Mouse (Mus musculus) cerebellum, postnatal 14 days (tissue): ENCODE measurements around the gene Foxn3.

ENCODE experiments used
- DNase-seq, 2 experiments: peaks; one replicate each; pipeline ENCODE4 v3.0.0; 2021; ENCODE audit warnings: mixed read lengths in 2 of 2

The Foxn3 gene

DNA sequence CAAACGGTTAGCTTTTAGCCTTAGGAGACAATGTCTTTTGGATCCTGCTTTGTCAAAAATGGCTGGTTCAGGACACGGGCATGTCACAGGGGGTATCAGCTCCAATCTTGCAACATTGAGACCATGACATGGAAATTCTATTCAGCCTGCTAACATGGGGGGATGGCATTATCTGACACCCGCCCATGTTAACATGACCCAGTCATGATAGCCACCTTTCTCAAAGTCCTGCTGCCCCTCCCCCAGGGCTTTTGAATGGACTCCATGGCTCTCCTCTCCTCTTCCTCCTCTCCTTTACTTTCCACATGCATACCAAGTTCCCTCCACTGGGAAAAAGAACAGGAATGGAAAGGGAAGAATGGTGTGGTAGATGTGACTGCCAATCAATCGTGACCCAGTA, 43.5 kb downstream of the Foxn3 start:
- no peak for DNase-seq

DNA sequence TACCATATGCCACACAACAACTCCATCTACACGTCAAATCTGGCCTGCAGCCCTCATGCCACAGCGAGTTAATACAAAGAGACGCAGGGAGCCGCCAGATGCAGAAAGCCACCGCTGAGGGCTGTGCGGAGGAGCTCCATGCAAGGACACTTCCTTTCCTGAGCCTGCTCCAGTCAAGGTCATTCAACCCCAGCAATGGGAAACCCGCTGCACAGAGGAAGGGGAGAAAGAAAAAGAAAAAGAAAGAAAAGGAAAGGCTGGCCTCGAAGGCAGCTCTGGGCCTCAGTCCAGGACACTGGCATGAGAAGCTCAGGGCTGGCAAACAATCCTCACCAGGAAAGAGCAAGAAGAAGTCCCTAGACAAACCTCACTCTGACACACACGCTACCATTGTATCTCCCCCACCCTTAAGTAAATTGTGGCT, 44.2 kb downstream of the Foxn3 start:
- peak; percentile 63 to 68 for DNase-seq

DNA sequence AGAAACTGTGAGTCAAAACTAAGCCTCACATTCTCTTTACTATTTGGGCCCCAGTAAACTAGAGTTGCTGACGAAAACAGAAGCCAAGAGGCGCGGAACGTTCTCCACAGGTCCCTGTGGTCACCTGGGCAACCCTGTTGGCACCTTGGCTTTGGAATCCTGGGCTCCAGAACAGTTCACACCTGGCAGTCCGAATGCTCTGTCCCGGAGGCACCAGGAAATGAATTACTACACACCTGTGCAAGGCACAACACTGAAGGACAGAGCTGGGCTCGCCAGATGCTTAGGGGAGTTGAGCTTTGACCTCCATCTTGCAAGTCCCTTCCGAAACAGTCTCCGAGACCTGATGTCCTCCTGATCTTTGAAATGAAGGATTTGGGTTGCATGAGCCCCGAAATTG, 44.7 kb downstream of the Foxn3 start:
- DNase-seq, result no peak

DNA sequence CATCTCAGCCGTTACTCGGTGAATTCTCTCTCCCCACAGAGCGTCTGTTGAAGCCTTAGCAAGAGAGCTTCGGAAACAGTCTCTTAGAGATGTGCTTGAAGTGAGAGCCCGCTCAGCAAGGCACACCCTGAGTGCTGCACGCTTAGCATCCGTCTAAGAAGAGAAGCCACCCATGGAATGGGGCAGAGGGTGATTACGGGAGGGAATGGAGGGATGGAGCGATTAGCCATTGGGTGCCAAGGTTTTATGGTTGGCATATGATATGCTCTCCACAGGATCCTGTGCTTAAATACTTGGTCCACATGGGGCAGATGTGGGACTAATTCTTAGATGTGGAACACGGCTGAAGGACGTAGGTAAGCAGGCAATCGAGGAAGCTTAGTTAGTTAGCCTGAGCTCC, 45.3 kb downstream of the Foxn3 start:
- DNase-seq, result no peak

DNA sequence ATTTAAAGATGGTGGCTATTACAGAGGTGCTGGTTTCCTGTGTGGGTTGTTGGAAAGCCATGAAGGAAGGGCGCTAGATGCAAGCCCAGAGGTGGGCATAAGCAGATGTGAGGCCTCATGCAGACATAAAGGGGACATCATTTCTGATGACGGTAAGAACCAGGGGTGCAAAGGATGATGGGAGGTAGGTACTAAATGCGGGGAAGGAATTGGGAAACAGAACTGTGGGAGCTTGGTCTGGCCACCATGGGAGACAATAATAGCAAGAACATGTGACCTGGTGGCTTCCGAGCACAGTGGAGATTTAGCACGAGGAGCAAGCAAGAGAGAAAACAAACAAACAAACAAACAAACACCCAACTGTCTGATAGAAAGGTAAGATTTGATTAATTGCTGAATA, 46.1 kb downstream of the Foxn3 start:
- no peak for DNase-seq

DNA sequence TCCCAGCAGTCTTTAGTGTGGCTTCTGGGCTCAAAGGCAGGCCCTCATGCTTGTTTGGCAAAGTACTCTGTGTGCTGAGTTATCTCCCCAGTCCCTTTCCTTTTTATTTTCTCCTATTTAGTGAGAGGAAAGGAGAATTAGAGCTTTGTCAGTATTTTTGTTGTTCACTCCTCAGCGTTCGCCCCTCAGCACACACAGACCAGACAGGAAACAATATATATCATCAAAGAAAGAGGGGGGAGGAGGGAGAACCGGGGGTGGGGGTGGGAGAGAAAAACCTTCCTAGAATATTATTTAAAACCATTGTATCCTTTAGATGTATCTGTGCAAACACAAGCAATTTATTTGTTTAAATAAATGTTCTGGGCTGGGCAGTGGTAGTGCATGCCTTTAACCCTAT, 47.9 kb downstream of the Foxn3 start:
- no peak for DNase-seq

DNA sequence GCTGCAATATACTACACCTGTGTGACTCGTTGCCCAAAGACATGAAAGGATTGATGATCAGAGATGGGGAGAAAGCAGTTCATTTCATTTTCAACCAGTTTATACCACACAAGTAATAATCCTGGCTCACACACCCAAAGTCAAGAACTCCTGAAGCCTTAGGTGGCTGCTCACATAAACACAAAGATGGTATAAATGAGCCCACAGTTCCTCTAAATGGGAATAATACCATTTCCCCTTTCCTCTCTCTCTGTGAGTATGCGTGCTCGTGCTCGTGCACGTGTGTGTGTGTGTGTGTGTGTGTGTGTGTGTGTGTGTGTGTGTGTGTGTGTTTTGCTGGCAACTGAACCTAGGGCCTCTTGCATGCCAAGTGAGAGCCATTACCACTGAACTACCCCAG, 51.7 kb downstream of the Foxn3 start:
- no peak for DNase-seq

DNA sequence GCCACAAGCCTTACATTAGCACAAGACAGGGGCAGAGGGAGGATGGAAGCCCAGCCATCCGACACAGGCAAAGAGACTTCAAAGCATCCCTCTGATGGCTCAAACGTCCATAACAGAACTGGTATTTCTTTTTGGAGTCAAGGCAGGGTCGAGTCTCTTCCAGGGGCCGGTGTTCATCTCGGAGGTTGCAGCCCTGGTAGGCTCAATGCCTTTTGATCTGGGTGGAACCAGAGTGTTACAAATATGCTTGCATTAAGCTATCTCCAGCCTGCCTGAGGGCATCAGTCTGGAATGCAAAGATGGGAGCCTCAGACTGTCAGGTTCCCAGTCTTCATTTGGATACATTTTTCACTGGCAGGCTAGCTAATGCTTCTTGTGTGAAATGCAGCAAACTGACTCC, 52.6 kb downstream of the Foxn3 start:
- no peak for DNase-seq

DNA sequence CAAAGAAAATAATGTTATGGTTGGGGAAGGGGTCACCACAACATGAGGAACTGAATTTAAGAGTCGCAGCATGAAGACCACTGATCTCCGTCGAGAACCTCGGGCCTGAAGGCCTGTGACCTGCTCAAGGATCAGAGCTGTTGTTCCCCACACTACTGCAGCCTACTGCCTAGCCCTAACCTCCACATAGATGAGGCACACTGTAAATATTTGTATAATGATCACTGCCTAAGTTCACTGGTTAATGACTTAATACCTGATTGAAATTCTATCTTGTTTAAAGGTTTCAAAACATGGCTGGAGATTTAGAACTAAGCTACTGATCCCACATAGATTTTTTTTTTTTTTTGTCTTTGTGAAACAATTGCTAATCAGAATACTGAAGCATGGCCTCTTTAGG, 61.2 kb downstream of the Foxn3 start:
- no peak for DNase-seq

DNA sequence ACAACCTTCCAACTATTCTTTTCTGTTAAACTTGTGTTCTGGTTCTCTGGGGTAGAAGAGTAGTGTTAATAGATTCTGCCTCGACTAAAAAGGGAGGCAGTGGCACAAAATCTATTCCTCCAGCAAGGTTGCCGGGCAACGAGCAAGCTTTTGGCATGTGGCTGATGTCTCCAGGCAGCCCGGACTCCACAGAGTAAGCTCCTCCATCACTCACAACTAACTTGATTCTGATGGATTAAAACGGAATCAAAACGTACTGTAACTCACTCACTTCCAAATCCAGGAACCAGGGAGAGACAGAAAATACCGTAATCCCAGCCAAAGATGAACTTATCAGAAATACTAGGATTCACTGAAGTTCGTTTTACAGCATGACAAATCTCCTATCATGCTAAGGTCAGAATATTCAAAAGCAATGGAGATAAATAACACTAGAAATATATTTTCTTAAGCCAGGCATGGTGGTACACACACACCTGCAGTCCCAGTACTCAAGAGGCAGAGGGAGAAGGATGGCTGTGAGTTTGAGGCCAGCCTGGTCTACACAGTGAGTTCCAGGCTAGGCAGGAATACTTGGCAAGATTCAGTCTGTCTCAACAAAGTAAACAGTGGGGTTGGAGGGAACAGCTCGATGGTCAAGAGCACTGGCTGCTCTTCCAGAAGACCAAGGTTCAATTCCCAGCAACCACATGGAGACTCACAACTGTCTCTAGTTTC, 64.2 kb downstream of the Foxn3 start:
- peak; percentile 42 to 59 for DNase-seq

DNA sequence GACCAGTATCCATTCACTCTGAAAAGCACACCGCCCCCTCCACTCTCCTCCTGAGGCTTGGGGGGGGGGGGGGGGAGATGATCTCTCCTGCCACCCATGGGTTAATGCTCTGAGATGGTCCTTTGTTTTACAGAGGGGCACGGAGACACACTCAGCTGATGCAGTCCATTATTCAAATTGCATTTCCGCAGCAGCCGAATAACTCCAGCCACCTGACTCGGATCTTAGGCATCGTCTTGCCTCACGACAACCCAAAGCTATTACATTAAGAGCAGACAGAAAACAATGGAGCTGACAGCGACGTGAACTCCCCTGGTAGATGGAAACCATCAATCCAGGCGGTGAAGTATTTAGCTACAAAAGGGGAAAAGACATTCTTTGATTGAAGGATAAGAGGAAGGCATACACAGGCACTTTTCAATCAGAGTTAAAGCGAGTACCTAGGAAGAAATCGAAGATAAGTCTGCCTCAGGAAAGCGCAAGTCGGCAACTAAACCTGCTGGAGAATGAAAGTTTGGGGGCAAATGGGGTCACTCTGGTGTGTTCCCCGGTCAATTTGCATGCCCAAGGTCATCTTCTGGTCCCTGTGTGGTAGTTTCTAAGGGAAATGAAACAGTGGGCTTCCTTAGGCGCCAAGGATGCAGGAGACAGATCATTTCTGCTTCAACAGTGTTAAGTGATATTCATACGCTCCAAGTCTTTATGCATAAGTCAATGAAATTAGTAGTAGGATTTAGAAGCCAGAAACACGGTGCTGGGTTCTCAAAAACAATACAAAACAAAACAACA, 65.0 kb downstream of the Foxn3 start:
- no peak for DNase-seq

DNA sequence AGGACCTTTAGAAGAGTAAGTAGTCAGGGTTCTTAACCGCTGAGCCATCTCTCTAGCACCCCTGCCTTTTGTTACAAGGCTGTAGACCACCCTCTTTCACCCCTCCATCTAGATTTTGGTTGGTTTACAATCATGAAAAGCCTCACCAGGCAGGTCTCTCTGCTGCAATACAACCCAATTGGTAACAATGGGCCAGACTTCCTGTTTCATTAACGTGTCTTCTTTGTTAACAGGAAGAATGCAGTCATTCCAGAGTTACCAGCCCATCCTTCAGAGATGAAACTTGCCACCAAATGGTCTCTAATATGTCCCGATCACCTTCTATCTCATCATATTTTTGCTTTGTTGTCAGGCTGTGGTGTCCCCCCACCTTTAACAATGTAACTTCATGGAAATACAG, 66.4 kb downstream of the Foxn3 start:
- no peak for DNase-seq

DNA sequence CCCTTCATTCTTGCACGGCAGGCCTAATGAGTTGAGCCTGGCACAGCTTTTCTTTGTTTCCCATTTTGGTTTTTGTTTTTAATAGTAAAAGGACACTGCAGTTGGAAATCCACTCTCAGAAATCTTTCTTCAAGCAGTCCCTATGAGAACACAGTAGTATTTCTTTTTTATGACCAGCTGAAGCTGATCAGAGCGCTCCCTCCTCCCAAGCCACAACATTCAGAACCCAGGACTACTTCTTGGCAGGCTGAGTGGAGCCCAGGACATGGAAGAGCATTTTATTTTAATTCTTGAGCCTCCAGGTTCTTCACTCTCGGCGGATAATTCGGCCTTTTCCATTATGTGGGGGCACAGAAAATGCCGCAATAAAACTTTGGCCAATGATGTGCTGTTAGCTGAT, 73.2 kb downstream of the Foxn3 start:
- no peak for DNase-seq

DNA sequence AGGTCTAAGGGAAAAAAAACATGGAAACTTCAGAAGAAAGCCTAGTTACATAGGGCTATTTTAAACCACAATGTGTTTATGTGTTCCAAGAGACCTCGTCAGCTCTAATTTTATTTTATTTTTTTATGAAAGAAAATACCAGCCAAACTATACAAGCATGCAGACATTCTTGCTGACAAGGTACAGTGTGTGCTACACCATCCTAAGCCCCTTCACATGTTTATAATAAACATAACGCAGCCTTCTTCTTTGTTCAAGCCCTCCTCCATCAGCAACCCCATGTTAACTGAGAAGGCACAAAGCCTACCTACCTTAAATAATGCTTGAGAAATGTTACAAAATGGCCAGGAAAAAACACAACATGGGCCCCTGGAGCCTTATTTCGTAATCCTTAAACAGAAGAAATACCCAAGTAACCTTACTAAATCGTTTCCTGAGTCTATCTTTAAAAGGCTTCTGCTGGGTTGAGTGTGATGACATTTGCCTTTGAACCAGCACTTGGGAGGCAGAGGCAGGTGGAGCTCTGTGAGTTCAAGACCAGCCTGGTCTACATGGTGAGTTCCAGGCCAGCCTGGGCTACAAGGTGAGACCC, 74.3 kb downstream of the Foxn3 start:
- no peak for DNase-seq

DNA sequence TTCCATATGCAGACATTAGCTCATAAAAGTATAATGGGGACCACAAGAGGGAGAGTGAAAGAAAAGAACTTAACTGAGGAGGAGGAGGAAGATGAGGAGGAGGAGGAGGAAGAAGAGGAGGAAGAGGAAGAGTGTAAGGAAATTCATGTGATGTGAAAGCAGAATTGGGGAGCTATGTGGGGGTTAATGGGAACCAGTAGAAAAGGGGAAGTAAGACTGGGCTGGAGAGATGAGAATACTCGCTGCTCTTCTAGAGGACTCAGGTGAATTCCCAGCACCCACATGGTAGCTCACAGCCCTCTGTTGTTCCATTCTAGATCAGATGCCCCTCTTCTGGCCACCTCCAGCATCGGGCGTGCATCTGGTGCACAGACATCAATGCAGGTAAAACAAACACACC, 83.0 kb downstream of the Foxn3 start:
- DNase-seq, result no peak

DNA sequence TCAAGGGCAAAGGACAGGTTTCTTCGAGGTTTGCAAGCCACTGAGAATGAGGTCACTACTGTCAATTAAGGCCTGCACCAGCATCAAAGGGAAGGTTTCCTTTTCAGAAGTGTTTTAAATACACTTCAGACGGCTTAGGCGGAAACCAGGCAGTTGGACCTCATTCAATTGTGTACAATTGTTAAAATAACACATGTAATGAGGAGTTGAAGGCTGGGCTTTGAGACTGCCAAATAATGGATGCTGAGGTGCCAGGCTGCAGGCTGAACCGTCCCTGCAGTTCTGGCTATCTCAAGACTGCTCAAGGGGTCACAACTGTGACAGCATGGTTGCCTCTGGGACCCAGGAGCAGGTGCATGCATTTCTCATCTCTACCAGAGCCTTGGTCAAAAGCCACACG, 89.2 kb downstream of the Foxn3 start:
- no peak for DNase-seq

DNA sequence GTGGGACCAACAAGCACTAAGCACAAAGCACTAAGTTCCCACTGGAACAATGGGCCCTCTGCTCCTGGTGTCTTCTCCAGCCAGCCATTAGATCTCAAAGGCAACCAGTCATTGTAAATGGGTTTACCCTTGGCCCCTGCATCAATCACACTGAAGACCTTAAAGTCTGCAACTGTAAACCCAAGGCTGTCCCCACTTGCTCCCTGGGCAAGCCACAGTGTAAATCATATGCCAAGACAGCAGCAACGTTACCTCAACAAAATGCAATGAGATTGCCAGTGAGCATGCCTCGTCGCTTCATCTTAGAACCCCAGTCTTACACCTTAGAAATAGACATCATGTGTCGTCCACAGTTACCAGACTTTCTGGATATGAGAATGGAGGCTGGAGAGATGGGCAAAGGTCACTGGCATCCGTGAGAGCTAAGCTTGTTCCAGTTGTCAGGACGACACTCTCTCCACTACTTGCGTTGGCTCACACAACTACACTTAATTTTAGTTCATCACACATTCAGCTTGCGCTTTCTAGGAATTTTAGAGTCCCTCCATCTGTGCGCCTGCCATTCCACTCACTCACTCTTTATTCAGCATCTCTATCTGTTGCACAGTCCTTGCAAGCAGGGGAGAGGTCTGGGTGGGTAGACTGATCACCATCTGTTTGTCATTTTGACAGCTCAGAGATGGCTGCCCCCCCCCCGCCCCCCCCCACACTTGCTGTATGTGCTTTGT, 89.8 kb downstream of the Foxn3 start:
- no peak for DNase-seq

DNA sequence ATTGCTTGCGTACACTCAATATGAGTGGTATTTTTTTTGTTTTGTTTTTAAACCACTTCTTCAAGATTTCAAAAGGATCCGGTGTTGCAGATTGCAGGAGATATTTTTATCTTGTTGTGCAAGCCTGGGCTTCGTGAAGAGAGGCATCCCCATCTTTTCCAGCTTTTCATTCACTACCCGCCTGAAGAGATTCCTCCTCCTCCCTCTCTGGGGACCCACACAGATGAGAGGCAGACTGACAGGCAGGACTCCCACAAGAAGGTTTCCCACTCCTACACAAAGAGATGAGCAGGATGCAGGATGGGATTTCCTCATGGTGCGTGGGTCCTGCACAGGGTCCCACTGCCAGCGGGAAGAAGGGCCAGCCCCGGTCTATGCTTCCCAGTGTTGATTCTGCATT, 92.0 kb downstream of the Foxn3 start:
- DNase-seq, result no peak

DNA sequence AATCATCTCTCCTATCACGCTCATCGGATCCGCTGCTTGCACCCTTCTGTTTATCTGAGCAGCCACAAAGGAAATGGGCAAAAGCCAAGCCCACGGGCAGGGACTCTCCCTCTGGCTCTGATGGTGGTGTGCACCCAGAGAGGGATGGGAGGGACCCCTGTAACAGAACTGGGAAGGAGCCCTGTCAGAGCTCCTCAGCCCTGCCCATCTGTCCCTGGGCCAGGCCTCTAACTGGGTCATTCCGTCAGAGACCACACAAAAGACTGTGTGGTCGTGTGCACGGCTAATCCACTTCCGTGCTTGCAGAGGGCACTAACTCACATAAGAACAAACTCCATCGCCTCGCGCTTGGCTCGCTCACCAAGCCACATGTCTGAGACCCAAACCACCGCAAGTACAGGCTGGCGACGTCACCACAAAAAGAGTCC, 95.5 kb downstream of the Foxn3 start:
- DNase-seq, result peak; percentile 67 to 73

DNA sequence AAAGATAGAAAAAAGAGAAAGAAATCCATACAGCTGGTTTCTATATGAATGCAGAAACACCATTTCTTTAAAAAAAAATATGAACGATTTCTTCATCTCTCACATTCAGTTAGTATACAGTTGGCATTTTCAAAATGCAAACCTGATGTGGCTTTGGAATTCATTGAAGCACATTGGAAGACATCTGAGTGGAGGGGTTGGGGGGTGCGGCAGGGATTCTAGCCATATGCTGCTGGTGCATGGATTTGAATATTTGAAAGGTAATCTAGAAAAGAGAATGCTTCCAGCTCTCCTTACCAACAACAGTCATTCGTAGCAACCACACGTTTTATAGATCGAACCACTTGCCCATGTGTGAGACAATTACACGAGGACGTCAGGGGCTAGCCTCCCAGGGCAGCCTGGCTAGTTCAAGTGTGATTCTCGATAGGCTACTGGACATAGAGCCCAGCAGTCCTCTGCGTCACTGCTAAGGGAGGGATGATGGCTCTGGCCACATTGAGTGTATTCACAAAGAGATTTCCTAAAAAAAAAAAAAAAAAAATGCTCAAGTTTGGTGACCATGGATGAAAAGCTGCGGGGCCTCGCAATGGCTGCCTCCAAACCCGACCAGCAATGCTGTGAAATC, 96.0 kb downstream of the Foxn3 start:
- no peak for DNase-seq

DNA sequence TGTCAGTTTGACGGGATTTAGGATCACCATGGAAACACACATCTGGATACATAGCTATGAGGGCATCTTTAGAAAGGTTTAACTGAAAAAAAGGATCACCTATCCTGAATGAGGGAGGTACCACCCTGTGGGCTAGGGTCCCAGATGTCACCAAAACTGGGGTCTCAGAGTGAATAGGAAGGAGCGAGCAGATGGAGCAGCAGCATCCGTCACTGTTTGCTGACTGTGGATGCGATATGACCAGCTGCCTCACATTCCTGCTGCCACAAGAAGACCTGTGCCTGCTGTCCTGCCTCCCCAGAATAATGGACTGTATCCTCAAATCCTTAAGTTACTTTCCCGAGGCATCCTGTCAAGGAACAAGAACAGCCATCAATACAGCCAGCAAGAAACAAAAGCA, 97.0 kb downstream of the Foxn3 start:
- no peak for DNase-seq

DNA sequence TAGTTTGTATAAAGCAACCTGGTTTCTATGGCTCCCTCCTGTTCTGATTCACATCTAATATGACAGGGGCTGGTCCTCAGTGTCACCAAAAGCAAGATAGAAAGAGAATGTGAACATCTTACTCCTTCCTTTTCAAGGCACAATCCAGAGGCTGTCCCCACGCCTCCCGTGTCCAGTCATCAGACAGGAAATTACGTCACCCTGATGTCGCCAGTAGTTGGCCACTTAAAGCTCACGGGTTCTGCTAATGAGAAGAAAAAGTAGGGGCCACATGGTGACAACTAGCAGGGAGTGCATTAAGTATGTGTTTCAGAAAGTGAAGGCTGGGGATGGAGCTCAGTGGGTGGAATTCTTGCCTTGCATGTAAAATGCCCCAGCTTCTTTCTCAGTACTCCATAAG, 99.1 kb downstream of the Foxn3 start:
- no peak for DNase-seq

DNA sequence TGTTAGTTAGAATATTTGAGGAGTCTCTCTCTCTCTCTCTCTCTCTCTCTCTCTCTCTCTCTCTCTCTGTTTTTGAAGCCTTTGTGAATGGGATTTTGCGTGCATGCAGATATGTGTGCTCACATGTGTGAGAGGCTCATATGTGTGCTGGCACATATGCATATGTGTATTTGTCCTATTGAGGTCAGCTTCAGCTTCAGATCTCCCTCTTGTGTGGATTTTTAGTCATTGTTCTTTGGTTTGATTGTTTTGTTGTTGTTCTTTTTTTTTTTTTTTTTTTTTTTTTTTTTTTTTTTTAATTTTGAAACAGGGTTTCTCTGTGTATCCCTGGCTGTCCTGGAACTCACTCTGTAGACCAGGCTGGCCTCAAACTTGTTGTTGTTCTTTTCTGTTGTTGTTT, 100.5 kb downstream of the Foxn3 start:
- DNase-seq, result no peak
